Mouse (Mus musculus) embryonic fibroblast, embryonic 13.5 days (primary cell): ENCODE measurements at regions not wholly inside any gene's neighbourhood (a gene's known extent, or its start where the extent isn't known, plus 50 kb on each side); places are given as distances from the start of the nearest gene placed in this dataset.

Experiments used
- CTCF ChIP-seq: IDR thresholded peaks from 2 replicates; pipeline ENCODE4 v1.5.1; 2011; ENCODE audit warnings: mild to moderate bottlenecking, control low read depth, low read length, moderate library complexity, borderline replicate concordance; ENCODE audit not compliant: insufficient read depth
- POLR2A ChIP-seq: IDR thresholded peaks from 2 replicates; pipeline ENCODE4 v1.6.1; 2011; ENCODE audit warnings: low read depth, mild to moderate bottlenecking, control low read depth, low read length, moderate library complexity

DNA sequence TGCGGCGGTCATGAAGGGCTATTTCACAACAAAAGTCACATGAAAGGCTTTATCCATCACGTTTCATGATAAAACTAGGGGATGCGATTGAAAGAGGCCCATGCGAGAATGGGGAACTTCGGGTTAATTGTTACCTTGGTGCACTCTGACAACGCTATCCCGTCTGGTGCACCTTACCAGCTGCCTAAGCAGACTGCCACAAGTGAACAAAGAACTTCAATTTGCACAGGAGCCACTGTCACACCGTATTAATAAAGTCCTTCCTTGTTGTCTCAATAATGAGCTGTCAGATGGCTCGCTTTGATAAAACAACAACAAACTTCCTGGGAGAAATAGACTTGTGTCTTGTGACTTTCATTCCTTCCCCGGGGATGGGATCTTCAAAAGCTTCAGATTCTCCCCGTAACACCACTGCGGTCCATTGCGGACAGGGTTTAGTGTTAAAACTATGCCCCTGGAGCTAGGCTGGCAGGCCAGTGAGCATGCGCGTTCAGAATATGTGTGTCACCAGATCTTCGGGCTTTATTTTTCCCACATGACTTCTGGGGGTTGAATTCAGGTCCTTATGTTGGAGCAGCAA is 165.8 kb downstream of the Samd5 start:
- TF ChIP-seq CTCF (no peak), POLR2A (no peak)
